Mouse (Mus musculus) inflammation-experienced regulatory T-cells, adult 6 months (primary cell): ENCODE results near the gene Depdc1b. TPM values are rescaled to one million over a fixed set of nuclear protein-coding genes. Genes with fewer than 3 reads are reported as not detected.

ENCODE experiments used
- ATAC-seq: one replicate; pipeline ENCODE4 v1.8.0; 2017
- polyA plus RNA-seq, 3 experiments: library from polyadenylated mRNA; unstranded; fragments of 100-300 nt; shearing (Covaris generic); gene quantifications; one replicate each; pipeline ENCODE4 v1.2.1; 2017

Gene Depdc1b
- 10 to 100 TPM in 1 of 3 experiments, under 1 TPM in 2; 0.30 to 12.3 (median 0.53) TPM for polyA plus RNA-seq

DNA sequence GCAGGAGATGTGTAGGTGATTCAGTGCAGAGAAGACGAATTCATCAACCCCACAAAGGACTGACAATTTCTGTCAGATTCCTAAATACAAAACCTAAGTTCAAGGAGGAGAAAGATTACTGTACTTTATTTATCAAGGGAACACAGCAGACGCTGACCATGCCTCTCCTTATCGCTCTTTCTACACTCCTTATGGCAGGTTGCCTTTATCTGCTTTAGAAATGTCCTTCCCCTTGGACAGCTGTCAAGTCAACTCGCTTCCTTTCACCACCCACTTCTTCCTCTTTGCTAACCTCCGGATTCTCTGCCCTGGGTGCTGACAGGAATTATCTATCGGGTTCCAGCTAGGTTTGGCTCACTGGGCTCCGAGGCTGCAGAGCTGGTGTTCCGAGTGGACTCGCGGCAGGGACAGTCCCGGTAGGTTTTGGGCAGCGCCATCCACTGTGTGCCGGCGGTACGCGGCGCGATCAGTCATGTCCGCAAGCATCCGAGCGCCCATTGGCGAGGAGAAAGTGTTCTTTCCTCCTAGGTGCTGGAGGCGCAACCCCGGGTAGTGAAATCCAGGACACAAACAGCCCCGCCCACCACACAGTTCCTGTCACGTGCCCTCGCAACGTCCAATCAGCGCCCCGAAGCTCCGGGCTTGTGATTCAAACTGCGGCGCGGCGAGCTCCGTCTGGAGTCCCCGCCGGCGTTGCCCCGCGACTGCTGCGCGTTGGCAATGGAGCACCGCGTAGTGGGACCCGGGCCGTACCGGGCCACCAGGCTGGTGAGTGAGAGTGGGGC lies at the start of gene Depdc1b:
Gene Depdc1b (plus strand): TSS at position 631 of the 785 bp plus-strand sequence.
- peak; percentile 99 for ATAC-seq

DNA sequence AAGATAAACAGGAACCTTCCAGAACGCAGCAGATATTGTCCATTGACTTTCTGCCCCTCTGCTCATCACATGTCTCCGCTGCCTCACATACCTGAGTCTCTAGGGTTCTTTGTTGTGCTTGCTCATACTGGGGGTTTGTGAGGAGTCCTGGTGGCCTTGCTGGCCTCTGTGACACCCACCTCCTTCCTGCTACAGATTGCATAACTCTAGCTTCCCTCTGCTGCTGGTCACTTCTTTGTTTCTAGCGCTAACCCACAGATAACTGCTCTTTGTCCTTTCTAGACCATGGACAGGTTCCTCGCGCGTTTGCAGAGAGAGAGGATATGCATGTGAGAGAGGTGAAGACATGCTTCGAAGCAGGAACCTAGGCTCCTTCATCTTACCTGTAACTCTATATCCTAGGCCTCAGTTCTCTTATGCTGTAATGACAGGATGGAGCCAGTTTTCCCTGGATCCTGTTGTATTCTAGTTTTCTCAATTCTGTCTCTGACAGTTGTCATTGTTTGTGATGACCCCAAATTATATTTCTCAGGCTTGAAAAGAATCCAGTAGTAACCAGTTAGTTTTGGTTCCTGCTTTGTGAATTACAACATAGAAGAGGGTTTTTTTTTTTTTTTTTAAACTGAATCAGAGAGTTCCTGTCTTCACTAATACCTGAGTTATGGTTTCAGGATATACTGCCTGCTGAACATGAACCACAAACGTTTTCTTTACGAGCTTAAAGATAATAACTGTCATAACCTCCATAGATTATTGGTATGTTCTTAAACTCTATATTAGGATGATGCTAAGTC lies 48.1 kb upstream of the Depdc1b start:
- ATAC-seq, result no peak

DNA sequence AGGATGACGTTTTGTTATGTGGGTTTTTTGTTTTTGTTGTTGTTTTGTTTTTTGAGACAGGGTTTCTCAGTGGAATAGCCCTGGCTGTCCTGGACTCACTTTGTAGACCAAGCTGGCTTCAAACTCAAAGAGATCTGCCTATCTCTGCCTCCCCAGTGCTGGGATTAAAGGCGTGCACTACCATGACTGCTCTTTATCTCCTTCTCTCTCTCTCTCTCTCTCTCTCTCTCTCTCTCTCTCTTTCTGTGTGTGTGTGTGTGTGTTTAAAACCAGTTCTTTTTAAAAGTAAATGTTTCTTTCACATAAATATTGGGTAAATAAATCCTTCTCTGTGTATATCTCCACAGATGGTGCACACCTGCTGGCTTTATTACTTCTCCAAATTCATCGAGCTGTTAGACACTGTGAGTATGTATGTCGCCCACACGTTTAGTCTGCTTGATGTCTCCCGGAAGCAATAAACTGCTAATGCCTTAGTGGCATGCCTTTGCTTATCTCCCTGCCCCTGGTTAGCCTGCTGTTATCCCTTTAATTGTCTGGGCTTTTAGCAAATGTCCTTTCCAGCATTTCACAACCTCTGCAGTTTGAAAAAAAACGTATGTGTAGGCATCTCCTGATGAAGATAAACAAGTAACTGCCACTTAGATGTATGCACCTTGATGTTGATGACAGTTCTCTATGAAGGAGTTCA lies 44.5 kb upstream of the Depdc1b start:
- ATAC-seq, result no peak

DNA sequence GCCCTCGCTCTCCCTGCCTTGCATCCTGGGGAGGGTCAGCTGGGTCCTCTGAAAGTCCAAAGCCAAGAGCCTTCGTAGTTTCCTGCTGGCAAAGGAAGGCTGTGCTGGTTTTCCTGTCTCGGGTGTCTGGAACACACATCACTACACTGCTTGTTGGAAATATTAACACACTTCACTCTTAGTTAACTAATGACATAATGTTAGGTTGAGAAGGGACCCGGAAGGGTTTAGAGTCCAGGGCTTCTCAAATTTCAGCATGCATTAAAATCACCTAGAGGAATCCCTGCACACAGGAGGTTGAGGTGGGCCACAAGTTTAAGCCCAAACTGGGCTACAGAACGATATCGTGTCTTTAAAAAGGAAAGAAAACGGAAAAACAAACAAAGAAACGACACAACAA lies 43.8 kb upstream of the Depdc1b start:
- ATAC-seq, result no peak

DNA sequence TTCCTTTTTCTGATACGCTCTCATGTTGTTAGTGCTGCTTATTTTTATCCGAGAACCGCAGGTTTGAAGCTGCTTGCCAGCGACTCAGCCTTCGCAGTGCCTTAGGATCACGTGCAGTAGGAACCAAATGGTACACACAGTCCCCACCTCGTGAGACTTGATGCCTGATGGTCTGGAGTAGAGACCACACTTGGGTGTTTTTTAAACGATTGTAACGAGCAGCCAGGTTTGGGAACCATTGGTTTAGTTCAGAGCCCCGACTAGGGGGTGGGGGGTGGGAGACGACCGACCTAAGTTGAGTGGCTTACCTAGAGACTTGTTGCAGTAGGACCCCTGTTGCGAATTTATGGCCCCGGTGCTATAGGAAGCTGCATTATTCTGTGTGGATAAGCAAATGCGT lies 43.1 kb upstream of the Depdc1b start:
- no peak for ATAC-seq

DNA sequence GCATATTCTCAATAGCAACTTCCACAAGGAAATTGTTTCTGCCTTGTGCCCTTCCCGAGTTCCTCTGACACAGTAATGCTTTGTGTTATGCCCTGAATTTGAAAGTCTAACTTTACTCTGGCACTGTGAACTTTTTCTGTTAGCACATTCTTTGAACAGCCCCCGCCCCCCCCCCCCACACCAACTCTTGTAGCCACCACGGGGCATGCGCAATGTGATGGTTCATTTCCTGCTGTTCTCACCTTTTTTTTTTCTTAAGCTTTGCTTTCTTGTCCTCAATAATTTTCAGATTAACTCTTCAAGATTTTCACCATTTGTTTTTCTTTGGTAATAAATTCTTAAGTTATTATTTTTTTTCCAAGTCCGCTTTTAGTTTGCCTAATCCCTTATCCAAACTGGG lies 42.7 kb upstream of the Depdc1b start:
- ATAC-seq, result no peak

DNA sequence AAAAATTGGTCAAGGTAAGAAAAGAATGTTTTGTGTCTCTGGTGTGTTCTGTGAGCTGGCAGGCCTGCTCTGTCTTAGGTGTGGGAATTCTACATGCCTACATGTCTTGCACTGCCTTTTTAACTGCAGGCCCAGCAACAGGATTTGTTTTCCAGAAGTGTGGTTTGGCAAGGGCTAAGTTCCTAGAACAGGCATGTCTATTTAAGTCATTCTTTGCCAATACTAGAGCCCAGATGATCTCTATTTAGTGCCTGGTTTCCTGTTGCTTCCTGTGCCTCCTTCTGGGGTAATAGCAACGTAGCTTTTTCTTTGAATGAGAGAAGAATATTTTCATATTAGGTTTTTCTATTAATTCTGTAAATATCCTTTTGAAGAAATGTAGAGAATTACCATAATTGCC lies 39.6 kb upstream of the Depdc1b start:
- ATAC-seq, result no peak

DNA sequence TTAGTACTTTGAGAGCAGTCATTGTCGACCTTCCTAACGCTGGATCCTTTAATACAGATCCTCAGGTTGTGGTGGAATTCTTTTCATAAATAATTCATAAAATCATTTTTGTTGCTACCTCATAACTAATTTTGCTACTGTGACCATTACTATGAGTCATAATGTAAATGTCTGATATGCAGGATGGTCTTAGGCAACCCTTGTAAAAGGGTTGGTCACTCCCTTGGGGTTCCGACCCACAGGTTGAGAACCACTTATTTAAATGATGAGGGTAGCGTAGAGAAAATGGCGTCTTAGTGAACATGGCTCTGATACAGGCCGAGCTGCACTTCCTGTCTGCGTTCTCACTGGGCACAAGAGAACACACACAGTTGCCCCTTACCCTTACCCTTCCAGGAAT lies 38.8 kb upstream of the Depdc1b start:
- ATAC-seq, result no peak

DNA sequence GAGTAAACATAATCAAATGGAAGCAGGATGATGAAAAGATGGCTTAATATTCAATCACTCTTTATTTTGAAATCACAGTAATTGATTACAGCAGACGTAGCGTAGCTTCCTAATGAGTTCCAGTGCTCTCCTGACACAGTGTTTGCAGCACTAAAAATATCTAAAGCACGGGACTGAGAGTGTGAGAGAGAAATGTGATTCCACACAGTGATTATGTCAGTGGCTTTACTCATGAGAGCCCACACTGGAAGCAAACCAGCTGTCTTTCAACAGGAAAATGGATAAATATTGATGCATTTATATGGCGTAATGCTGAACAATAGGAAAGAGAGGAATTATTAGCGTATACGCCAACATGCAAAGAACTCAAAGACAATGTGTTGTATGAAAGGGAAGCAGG lies 37.5 kb upstream of the Depdc1b start:
- no peak for ATAC-seq

DNA sequence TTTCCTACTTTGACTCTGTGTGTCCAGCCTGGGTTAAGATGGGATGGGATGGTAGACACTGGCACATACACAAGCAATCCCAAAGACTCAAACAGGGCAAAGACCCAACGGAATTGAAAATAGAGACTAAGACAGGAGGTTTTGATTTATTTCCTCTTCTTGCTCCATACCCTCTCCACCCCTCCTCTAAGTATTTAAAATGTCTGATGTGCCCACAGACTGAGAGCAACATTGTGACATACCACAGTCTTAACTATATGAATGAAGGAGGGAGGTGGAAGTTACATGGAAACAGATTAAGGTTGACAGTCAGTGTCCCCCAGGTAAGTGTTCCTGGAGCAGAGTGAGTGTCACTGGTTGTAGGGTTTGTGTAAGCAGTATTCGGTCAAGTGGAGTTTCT lies 31.8 kb upstream of the Depdc1b start:
- ATAC-seq, result no peak

DNA sequence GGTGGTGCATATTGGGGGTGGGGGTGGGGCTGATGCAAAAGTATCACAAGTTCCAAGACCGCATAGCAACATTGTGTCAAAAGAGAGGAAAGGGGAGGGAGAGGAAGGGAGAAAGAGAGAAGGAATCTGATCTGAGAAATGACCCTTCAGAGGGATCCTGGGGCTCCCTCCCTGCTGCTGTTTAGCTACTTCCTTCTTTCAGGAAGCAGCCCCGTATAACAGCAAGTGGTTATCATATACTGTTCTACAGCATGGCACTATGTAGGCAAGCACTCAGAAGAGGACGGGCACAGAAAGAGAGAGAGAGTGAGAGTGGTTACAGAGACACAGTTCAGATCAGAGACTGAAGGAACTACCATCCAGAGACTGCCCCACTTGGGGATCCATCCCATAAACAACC lies 28.2 kb upstream of the Depdc1b start:
- ATAC-seq, result no peak

DNA sequence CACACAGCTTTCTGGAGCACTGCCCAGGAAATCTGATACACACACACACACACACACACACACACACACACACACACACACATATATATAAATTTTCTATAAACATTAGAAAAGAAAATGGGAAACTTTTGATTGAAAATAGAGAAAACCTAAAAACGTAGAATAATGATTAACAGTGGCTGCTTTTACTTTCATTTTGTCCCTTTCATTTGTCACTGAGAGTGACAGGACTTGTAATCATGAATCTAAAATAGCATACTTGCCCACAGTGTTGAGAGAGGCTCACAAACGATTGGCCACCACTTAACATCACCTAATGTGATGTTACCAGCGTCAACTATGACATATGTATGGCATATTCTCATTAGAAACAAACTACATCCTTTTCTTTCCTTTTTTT lies 26.7 kb upstream of the Depdc1b start:
- peak; percentile 80 for ATAC-seq

DNA sequence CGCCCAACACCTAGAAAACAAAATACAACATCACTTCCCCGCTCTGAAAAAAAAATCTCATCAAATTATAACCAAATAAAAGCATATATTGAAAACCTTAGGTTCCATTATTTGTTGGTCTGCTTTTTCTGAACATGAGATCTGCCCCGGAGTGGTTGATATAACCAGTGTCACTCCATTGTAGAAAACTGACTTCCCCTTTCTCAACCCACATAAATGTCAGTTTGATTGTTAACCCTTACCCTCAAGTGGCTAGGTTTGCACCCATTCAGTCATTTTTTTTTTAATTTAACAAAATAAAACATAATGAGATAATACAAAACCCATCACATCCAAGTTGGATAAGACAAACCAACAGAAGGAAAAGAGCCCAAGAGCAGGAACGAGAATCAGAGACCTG lies 25.8 kb upstream of the Depdc1b start:
- no peak for ATAC-seq

DNA sequence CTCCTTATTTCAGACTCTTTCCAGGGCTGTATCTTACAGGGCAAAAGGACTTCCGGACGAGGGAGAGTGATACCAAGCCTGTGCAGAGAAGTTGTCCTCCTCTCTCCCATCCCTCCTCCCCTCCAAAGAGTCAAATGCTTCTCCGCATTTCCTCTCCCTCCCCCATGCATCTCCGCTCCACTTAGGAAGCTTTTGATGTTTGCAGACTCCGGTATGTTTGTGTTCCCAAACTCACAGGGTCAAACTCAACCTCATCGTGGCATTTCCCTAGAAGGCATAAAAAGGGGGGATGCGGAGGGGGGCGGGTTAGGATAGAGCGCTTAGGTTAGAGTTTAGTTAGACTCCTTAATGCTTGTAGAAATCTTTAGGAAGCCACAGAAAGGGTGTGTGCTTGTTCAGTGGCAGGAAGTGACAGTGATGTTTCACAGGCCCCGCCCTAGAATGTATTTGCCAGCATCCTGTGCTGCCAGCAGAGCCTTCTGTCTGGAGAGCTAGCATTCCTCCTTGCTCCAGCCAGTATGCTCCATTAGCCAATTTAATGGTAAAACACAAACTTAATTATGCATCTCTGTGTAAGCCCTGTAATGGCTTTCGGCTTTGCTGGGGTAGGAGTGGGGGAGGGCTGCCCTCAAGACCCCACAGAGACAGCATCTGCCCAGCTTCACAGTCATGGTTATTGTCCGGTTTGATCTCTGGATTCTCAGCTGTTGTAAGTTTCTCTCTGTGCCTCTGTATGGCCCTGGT lies 18.6 kb upstream of the Depdc1b start:
- ATAC-seq, result peak; percentile 98

DNA sequence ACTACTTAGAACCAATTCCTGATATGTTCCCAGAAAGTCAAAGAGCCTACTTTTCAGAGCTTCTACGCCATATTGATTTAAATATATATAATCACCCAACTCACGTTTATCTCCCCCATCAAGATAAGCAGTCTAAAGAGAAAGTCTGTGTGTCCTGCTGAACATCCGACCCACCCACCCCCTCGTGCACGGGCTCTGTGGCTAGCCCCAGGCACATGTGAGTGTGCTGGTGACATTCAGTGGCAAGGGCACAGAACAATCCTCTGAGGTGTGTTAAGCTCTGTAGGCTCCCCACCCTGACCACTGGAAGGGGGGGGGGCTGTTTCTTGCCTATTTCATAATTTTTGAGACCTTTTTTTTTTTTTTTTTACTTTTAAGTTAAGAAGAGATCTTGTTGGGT lies 17.9 kb upstream of the Depdc1b start:
- no peak for ATAC-seq

DNA sequence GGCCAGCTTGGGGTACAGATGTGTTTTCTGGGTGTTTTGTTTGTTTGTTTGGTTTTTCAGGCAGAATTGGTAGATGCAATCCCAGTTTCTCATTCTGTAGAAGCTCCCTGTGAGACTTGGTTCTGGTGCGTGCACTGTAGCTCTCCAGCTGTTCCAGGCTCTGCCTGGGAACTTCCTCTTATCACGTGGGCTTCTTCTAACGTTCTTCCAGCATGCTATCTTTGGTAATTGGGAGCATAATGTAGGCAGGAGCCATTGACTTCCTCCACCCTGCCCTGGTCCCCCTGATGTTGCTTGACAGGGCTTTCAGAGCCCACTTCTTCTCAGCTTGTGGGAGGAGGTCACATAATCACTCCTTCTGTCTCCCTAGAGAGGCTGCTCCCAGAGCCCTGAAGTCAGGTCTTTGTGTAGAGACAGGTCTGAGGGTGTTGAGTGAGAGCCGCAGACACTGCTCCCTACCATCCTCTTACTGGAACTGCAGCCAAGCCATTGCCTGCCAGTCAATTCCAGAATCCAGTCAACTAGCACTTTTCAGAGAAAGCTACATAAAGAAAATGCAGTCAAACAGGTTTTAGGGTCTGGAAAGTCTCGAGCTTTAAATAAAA lies 15.7 kb upstream of the Depdc1b start:
- no peak for ATAC-seq

DNA sequence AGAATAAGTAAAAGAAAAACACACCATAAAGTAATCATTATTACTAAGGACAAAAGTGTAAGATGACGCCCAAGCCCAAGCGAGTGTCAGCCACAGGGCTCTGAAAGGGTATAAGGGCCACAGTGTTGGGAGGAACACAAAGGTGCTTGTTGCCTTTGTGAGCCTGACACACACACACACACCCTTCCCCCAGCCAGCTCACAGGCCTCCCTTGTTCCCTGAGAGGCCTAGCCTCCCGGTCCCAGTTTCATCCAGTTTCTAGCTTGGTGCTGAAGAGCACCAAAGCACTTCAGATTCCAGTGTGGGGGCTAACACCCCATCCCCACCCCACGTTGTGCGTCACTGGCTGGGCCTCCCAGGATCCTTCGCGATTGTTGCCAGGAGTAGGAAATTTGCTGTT lies 14.7 kb upstream of the Depdc1b start:
- ATAC-seq, result no peak

DNA sequence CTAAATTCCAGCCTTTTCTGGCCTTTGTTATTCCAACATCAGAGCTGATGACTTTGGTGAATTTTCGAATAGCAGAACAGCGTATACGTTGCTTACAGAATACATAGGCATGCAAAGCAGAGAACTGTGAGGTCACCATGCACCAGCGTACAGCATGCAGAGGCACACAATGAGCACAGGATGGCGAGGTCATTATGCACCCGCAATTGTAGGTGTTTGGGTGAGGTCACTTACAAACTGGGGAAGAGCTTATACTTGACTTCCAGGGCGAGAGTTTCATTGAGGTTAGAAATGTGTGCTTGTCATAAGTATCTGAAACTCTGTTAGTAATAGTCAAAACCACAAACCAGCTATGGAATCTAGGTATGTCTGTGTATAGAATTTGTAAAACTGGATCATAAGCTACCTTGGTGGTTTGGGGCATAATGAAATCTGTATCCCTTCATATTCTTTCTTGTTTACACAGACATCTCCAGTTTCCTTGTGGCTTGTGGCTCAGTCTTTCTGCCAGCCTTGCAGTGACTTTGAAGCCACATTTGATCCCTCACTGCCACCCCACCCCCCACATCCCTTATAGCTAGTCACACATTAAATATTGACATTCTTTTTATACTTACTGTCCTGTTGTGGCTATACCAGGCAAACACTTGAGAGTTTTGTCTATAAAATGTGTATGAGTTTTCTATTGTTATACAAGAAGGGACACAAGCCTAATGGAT lies 13.0 kb upstream of the Depdc1b start:
- ATAC-seq, result peak; percentile 42

DNA sequence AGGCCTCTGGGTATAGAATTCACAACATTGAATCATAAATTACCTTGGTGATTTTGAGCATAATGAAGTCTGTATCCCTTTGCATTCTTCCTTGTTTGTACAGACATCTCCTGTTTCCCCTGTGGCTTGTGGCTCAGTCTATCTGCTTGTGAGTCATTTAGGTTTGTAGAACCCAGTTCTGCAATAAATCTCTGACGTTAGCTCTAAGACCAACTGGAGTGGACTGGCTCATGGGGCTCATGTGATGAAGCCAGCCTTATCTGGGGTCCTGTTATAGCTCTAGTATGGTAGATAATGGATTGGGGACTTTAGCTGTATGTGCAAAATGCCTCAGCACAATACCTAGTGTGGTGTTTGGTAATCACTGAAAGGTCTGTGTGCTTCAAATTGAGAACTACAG lies 12.3 kb upstream of the Depdc1b start:
- ATAC-seq, result no peak

DNA sequence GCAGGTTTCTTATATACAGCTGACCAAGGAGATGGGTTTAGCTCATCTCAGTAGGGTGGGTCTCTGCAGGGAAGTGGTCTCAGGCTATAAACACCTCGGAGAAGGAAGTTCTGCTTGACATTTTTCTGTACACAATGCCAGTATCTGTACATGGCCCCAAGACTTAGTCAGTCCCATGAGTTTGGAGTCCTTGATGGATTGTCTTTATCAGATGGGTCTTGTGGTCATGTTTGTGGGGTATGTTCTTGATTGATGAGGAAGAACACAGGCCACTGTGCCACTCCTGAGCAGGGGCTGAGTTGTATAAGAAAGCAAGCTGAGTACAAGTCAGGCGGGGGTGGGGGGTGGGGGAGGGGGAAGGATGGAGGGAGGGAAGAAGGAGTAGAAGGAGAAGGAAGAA lies 11.5 kb upstream of the Depdc1b start:
- ATAC-seq, result no peak

DNA sequence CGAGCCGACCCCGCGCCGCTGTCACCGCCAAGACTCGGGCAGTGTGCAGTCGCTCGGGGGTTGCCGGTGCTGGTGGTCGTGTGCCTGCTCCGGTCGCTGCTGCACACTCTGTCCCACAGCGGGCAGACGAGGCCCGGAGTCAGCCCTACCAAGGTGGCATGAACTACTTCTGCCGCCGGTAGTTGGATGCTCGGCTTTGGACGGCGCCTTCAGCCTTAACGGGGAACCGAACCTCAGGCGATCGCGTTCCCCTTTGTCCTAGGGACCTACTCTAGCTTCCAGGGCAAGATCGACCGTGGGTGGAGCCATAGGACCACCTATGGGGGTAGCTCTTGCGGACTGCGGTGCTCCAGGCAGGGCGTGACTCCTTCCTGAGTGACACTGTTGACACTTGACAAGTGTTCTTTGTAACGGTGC lies 363 bp downstream of the Depdc1b start:
- peak; percentile 22 for ATAC-seq

DNA sequence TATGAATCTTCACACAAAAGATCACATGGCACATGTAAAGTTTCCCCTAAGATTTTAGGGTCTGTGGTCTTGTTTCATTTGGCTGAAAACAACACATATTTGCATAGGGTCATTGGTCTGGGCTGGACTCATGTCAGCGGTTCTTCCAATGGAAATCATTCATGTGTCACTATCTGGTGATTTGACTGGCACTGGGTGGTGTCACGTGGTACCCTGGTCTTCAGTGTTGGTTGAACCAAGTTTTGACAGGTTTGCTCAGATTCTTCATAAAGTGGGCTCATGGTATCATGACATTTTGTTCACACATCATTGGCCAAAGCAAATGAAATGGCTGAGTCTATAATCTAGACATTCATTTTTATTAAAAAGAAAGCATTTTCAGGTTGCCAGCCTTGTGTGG lies 1.3 kb downstream of the Depdc1b start:
- ATAC-seq, result no peak
